Mouse (Mus musculus) CD4-positive, CD25-positive, alpha-beta regulatory T cell, adult 9 weeks (primary cell): ENCODE measurements around the gene Olfr560. TPM values are rescaled to one million over a fixed set of nuclear protein-coding genes. Genes with fewer than 3 reads are reported as not detected.

Experiments
- polyA plus RNA-seq: library from polyadenylated mRNA; unstranded; fragments of 100-300 nt; shearing (Covaris generic); gene quantifications from one replicate; pipeline ENCODE4 v1.2.1, GENCODE M21; 2017

The Olfr560 gene
- polyA plus RNA-seq = not detected

GRCm38 (mm10) chr7:102759266-102759665, at the start of gene Olfr560, which contains the start of gene Olfr78:
Gene Olfr560, minus strand, starts transcription at chr7:102759366.
Gene Olfr78, minus strand, starts transcription at chr7:102759471.

DNA sequence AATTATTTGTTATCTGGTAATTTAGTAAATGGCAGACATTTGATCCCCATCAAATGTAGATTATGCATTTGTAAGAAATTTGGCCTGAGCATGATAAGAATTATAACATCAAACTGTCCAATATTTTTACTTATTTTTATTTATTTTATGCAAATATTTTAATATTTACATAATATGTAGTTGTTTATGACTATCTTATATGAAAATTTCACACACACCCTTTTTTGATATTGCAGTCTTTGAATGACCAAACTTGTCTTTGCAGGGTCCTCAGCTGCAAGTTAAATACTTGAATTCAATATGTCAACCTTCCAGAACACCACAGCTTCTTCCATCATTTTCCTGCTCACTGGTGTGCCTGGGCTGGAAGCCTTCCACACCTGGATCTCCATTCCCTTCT, 44.0 kb upstream of the Olfr560 start, which contains the start of gene Olfr564:
Gene Olfr564, plus strand, starts transcription at position 301 of the 400 bp plus-strand sequence.

DNA sequence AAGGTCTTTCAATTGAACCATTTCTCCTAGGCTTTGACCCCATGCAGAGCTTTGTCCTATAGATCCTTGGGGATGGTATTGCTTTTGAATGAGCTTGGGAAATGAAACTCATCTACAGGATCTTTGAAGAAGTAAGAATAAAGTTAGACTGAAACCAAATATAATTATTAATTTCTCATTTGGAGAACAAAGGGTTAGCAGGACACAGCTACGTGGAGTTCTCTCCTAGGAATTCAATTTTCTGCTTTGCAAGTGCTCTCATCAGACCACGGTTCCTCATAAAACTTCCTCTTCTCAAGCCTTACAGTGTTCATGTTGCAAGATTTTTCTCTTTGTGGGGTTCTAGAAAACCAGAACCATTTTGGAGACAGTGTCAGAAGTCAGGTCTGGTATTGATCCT, 11.8 kb upstream of the Olfr560 start, which contains the start of gene Olfr561:
Gene Olfr561, plus strand, starts transcription at position 301 of the 400 bp plus-strand sequence.

DNA sequence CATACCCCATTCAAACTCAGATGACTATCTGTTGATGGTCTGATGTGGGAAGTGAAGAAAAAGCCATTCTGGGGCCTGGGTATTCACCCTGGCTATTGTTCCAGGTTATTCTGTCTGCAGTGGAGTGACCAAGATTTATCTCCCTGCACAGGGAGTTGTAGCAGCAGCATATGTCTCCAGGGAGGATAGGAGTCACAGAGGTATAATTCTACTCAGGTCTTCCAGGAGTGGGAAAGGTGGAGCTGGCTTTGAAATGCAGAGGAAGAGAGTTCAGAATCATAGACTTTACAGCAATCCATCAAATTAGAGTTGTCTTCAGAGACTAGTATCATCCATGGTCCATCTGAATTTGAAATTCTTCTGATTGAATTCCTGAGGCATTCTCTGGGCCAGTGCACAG, 31.8 kb downstream of the Olfr560 start, which contains the start of gene Olfr559:
Gene Olfr559, minus strand, starts transcription at position 101 of the 400 bp plus-strand sequence.

GRCm38 (mm10) chr7:102718970-102719369, 40.2 kb downstream of the Olfr560 start, which contains the start of gene Olfr33:
Gene Olfr33, minus strand, starts transcription at chr7:102719070.

GRCm38 (mm10) chr7:102701915-102702314, 57.3 kb downstream of the Olfr560 start, which contains the start of gene Olfr558:
Gene Olfr558, plus strand, starts transcription at chr7:102702215.

Other genes starting within 250 kb of the Olfr560 start
- not detected for gene Olfr547, start 224.6 kb downstream of the Olfr560 start, polyA plus RNA-seq
- not detected for gene Olfr548-ps1, start 218.5 kb downstream of the Olfr560 start, polyA plus RNA-seq
- not detected for gene Olfr549, start 209.5 kb downstream of the Olfr560 start, polyA plus RNA-seq
- gene Trim21, start 193.9 kb downstream of the Olfr560 start, polyA plus RNA-seq = 107 TPM
- not detected for gene Olfr550, start 187.9 kb downstream of the Olfr560 start, polyA plus RNA-seq
- gene Olfr551, start 167.5 kb downstream of the Olfr560 start, polyA plus RNA-seq = not detected
- not detected for gene Olfr552, start 161.6 kb downstream of the Olfr560 start, polyA plus RNA-seq
- not detected for gene Olfr553, start 141.1 kb downstream of the Olfr560 start, polyA plus RNA-seq
- gene Olfr554, start 120.9 kb downstream of the Olfr560 start, polyA plus RNA-seq = not detected
- not detected for gene Olfr555, start 100.5 kb downstream of the Olfr560 start, polyA plus RNA-seq
- gene Olfr556, start 94.5 kb downstream of the Olfr560 start, polyA plus RNA-seq = 0.10 TPM
- gene Trim68, start 72.0 kb downstream of the Olfr560 start, polyA plus RNA-seq = 14.5 TPM
- gene Olfr557, start 63.5 kb downstream of the Olfr560 start, polyA plus RNA-seq = not detected
- not detected for gene Olfr558, start 57.2 kb downstream of the Olfr560 start, polyA plus RNA-seq
- not detected for gene Olfr33, start 40.3 kb downstream of the Olfr560 start, polyA plus RNA-seq
- gene Olfr559, start 31.9 kb downstream of the Olfr560 start, polyA plus RNA-seq = not detected
- gene Olfr78, start 105 bp upstream of the Olfr560 start, polyA plus RNA-seq = not detected
- not detected for gene Olfr561, start 11.9 kb upstream of the Olfr560 start, polyA plus RNA-seq
- not detected for gene Olfr564, start 44.1 kb upstream of the Olfr560 start, polyA plus RNA-seq
- gene Olfr566, start 99.4 kb upstream of the Olfr560 start, polyA plus RNA-seq = not detected
- not detected for gene Olfr568, start 117.8 kb upstream of the Olfr560 start, polyA plus RNA-seq
- not detected for gene Olfr569, start 131.5 kb upstream of the Olfr560 start, polyA plus RNA-seq
- gene Olfr570, start 135.2 kb upstream of the Olfr560 start, polyA plus RNA-seq = not detected
- not detected for gene Olfr571, start 158.2 kb upstream of the Olfr560 start, polyA plus RNA-seq
- not detected for gene Olfr572, start 165.0 kb upstream of the Olfr560 start, polyA plus RNA-seq
- not detected for gene Olfr573-ps1, start 183.2 kb upstream of the Olfr560 start, polyA plus RNA-seq
- not detected for gene Olfr574, start 189.1 kb upstream of the Olfr560 start, polyA plus RNA-seq
- gene Olfr575, start 199.4 kb upstream of the Olfr560 start, polyA plus RNA-seq = not detected
- gene Olfr576, start 203.3 kb upstream of the Olfr560 start, polyA plus RNA-seq = not detected
- gene Olfr577, start 216.6 kb upstream of the Olfr560 start, polyA plus RNA-seq = not detected
- not detected for gene Olfr578, start 230.0 kb upstream of the Olfr560 start, polyA plus RNA-seq